In the genomic region with DNA sequence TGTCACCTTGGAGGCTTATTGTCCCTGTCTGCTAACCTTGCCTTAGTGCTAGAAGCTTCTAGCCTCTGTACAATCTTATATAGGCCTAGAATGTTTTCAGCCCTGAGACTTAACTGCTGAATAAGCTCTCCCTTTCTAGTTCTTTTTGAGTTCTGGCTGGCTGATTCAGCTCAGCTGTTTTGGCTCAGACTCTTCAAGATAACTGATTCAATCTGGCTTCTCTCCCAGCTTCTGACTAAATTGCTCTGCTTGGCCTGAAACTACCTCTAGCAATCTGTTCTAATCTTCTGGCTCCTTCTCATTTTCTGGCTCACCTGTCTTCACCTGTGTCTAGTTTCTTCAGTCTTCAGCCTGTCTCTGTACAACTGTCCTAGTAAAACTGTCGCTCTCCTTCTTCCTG, we compare ENCODE assay signal across 21 mouse cellular contexts. TPM values are rescaled to one million over a fixed set of nuclear protein-coding genes. Genes with fewer than 3 reads are reported as not detected.
DNase-seq lines count a peak whose midpoint lies in the region; ATAC-seq and TF ChIP-seq lines count a peak whose summit lies in the region.
"Had no signal": no experiment of that assay in that cellular context is flagged by ENCODE, and none has a peak within 500 bp of the region (broad histone marks: within the 10 kb centered on the region; RNA-seq: fewer than 3 reads in every experiment).

No protein-coding gene starts in this region.

- H3K27me3 ChIP-seq in forebrain, embryonic 14.5 days (replicated peaks; ENCODE audit: control insufficient read depth, insufficient read depth, low read length), result no peaks in the 10 kb centered on the region
- no peaks in the 10 kb centered on the region for H3K27me3 ChIP-seq in forebrain, embryonic 15.5 days
- no peaks in the 10 kb centered on the region for H3K27me3 ChIP-seq in kidney, adult 2 months (replicated peaks; ENCODE audit: control insufficient read depth, insufficient read depth, low read length)
- H3K27me3 ChIP-seq: CH12.LX; embryonic facial prominence, embryonic 15.5 days; heart, embryonic 12.5 days; hindbrain, embryonic 12.5 days had no signal

- H3K9me3 ChIP-seq in forebrain, embryonic 14.5 days (replicated peaks; ENCODE audit: control insufficient read depth, low read length), result no peaks in the 10 kb centered on the region
- H3K9me3 ChIP-seq in forebrain, embryonic 15.5 days, result no peaks in the 10 kb centered on the region
- H3K9me3 ChIP-seq: embryonic facial prominence, embryonic 15.5 days had no signal

- H3K36me3 ChIP-seq in forebrain, embryonic 14.5 days (ENCODE audit: control insufficient read depth, insufficient read depth, low read length), result no peaks in the 10 kb centered on the region
- H3K36me3 ChIP-seq in forebrain, embryonic 15.5 days, result no peaks in the 10 kb centered on the region
- no peaks in the 10 kb centered on the region for H3K36me3 ChIP-seq in kidney, adult 2 months (ENCODE audit: control insufficient read depth, insufficient read depth, low read length)
- H3K36me3 ChIP-seq: embryonic facial prominence, embryonic 15.5 days; heart, embryonic 12.5 days; hindbrain, embryonic 12.5 days had no signal

- no peak for TF ChIP-seq POLR2A in kidney, adult 2 months (IDR thresholded peaks at IDR 0.05; ENCODE audit: low read depth, low read length)

- 95% methylated on average over 1 of the region's 1 CpGs for WGBS in forebrain, embryonic 14.5 days
- 100% methylated on average over 1 of the region's 1 CpGs for WGBS in forebrain, embryonic 15.5 days
- WGBS in kidney, adult 2 months, result 100% methylated on average over 1 of the region's 1 CpGs

- peak; percentile 59 for DNase-seq in forebrain, embryonic 14.5 days (ENCODE audit: low spot score)
- DNase-seq in kidney, adult 2 months, result peak; percentile 19
- DNase-seq in kidney, adult 11 months, result no peak
- peak; percentile 48 for DNase-seq in brain, adult 2 months (ENCODE audit: low read depth, low spot score)
- no peak for DNase-seq in embryo, embryonic 10.5 days (ENCODE audit: low spot score)
- no peak for DNase-seq in gastrocnemius, postnatal 14 days
- DNase-seq: adrenal gland, adult 8-10 months; adrenal gland, postnatal 36 days; cerebellum, adult 11-12 months; cerebellum, adult 9-10 months; cerebellum, postnatal 25 days; heart, postnatal 36 days had no signal

- TF ChIP-seq CTCF in kidney, adult 2 months (conservative IDR thresholded peaks at IDR 0.05; ENCODE audit: insufficient read depth, insufficient read length, low read depth, low read length), result no peak

- no peak overlapping the region for H3K4me3 ChIP-seq in forebrain, embryonic 14.5 days (ENCODE audit: low read depth, low read length)
- no peak overlapping the region for H3K4me3 ChIP-seq in forebrain, embryonic 15.5 days
- H3K4me3 ChIP-seq in kidney, adult 2 months (ENCODE audit: insufficient read depth, low read depth, low read length), result no peak overlapping the region
- H3K4me3 ChIP-seq: embryonic facial prominence, embryonic 15.5 days; erythroblast, embryonic 14.5 days; heart, embryonic 12.5 days; hindbrain, embryonic 12.5 days had no signal

- no peak overlapping the region for H3K4me2 ChIP-seq in forebrain, embryonic 14.5 days (ENCODE audit: low read length)
- H3K4me2 ChIP-seq in forebrain, embryonic 15.5 days (replicated peaks), result no peak overlapping the region
- H3K4me2 ChIP-seq: embryonic facial prominence, embryonic 15.5 days; heart, embryonic 12.5 days; hindbrain, embryonic 12.5 days had no signal

- intact Hi-C loops in gastrocnemius, postnatal 14 days (cut with DNase I; ENCODE audit: low total_unique reads), result no loop called here

- H3K27ac ChIP-seq in forebrain, embryonic 14.5 days (ENCODE audit: low read depth, low read length), result no peak overlapping the region
- no peak overlapping the region for H3K27ac ChIP-seq in forebrain, embryonic 15.5 days (replicated peaks)
- H3K27ac ChIP-seq in kidney, adult 2 months (ENCODE audit: insufficient read depth, low read depth, low read length), result no peak overlapping the region
- H3K27ac ChIP-seq: embryonic facial prominence, embryonic 15.5 days; hindbrain, embryonic 12.5 days had no signal

- no peak overlapping the region for H3K9ac ChIP-seq in forebrain, embryonic 14.5 days (ENCODE audit: low read length)
- no peak overlapping the region for H3K9ac ChIP-seq in forebrain, embryonic 15.5 days (replicated peaks)
- H3K9ac ChIP-seq: embryonic facial prominence, embryonic 15.5 days; heart, embryonic 12.5 days; hindbrain, embryonic 12.5 days had no signal

- H3K4me1 ChIP-seq in forebrain, embryonic 14.5 days (ENCODE audit: control insufficient read depth, insufficient read depth, low read length), result no peaks in the 10 kb centered on the region
- no peaks in the 10 kb centered on the region for H3K4me1 ChIP-seq in forebrain, embryonic 15.5 days
- H3K4me1 ChIP-seq in kidney, adult 2 months (ENCODE audit: control insufficient read depth, insufficient read depth, low read length), result no peaks in the 10 kb centered on the region
- H3K4me1 ChIP-seq: heart, embryonic 12.5 days; hindbrain, embryonic 12.5 days had no signal

- ATAC-seq in forebrain, embryonic 14.5 days, result no peak
- ATAC-seq in forebrain, embryonic 15.5 days (replicated peaks), result no peak
- ATAC-seq: hindbrain, embryonic 16.5 days; inflammation-experienced regulatory T-cells, adult 6 months; intestine, postnatal 0 days had no signal

RNA-seq across cellular contexts. Expression of gene Ror2, which starts 39.6 kb away (rescaled TPM):
- 2.2 and 2.6 TPM in 2 replicates for polyA plus RNA-seq in forebrain, embryonic 14.5 days (2014; fragmentation: Nextera tagmentation; extraction: Ambion mirVana)
- polyA plus RNA-seq in forebrain, embryonic 15.5 days (2015; fragmentation: Nextera tagmentation; extraction: Ambion mirVana), result 3.3 and 3.8 TPM in 2 replicates
- 3.7 and 6.0 TPM in 2 replicates for polyA plus RNA-seq in kidney, adult 2 months (2012; rRNA removed)
- 1 to 10 TPM; 2.4 to 2.5 TPM for total RNA-seq in gastrocnemius, postnatal 14 days (2021)
- polyA plus RNA-seq: erythroblast, embryonic 14.5 days; inflammation-experienced regulatory T-cells, adult 6 months had no signal

RNA-seq across cellular contexts. Expression of gene Sptlc1, which starts 51.7 kb away (rescaled TPM):
- 31.3 and 34.4 TPM in 2 replicates for polyA plus RNA-seq in forebrain, embryonic 14.5 days (2014; fragmentation: Nextera tagmentation; extraction: Ambion mirVana)
- 30.3 and 30.5 TPM in 2 replicates for polyA plus RNA-seq in forebrain, embryonic 15.5 days (2015; fragmentation: Nextera tagmentation; extraction: Ambion mirVana)
- 29.0 and 29.5 TPM in 2 replicates for polyA plus RNA-seq in kidney, adult 2 months (2012; rRNA removed)
- 10 to 100 TPM in 1 of 2 experiments, 1 to 10 TPM in 1; 9.5 to 11.1 TPM for total RNA-seq in gastrocnemius, postnatal 14 days (2021)

Comparison
In these comparisons a context has a peak if more than half of its experiments do, and no peak if none do; other contexts are left out.
1. DNase-seq: peak in forebrain, embryonic 14.5 days (single experiment), kidney, adult 2 months (single experiment) and brain, adult 2 months (single experiment); none in kidney, adult 11 months (single experiment), embryo, embryonic 10.5 days (single experiment) and gastrocnemius, postnatal 14 days (single experiment).